Mouse (Mus musculus) midbrain, embryonic 12.5 days (tissue): ENCODE measurements at regions not wholly inside any gene's neighbourhood (a gene's known extent, or its start where the extent isn't known, plus 50 kb on each side); places are given as distances from the start of the nearest gene placed in this dataset.

ENCODE experiments used
- ATAC-seq: fragments of 200-750 bp; cut with Nextera tagmentation; 2 replicates; pipeline ENCODE4 v1.8.0; 2017; ENCODE audit warnings: low read depth, moderate TSS enrichment, moderate library complexity; ENCODE audit not compliant: low FRiP score
- H3K27ac ChIP-seq: fragments of 300-500 bp; sonication (generic); replicated peaks from 2 replicates; pipeline ENCODE4 v1.5.1; 2016; ENCODE audit warnings: mild to moderate bottlenecking
- H3K27me3 ChIP-seq: fragments of 300-500 bp; sonication (generic); 2 replicates; pipeline ENCODE4 v1.6.1; 2016; ENCODE audit warnings: mild to moderate bottlenecking
- H3K36me3 ChIP-seq: fragments of 300-500 bp; sonication (generic); 2 replicates; pipeline ENCODE4 v1.6.1; 2016
- H3K4me1 ChIP-seq: fragments of 300-500 bp; sonication (generic); 2 replicates; pipeline ENCODE4 v1.6.1; 2016
- H3K4me2 ChIP-seq: fragments of 300-500 bp; sonication (generic); replicated peaks from 2 replicates; pipeline ENCODE4 v1.6.1; 2016; ENCODE audit warnings: mild to moderate bottlenecking, moderate library complexity
- H3K4me3 ChIP-seq: fragments of 300-500 bp; sonication (generic); 2 replicates; pipeline ENCODE4 v1.5.1; 2016; ENCODE audit warnings: mild to moderate bottlenecking
- H3K9ac ChIP-seq: fragments of 300-500 bp; sonication (generic); replicated peaks from 2 replicates; pipeline ENCODE4 v1.6.1; 2016; ENCODE audit warnings: mild to moderate bottlenecking, moderate library complexity
- H3K9me3 ChIP-seq: fragments of 300-500 bp; sonication (generic); 2 replicates; pipeline ENCODE4 v1.6.1; 2016; ENCODE audit warnings: mild to moderate bottlenecking
- WGBS: fragments of 180-500 bp; shearing (Covaris S2); methylation state at CpG from one replicate; pipeline ENCODE4 v1.1.7; 2016; 5-methylcytosine and 5-hydroxymethylcytosine counted together

DNA sequence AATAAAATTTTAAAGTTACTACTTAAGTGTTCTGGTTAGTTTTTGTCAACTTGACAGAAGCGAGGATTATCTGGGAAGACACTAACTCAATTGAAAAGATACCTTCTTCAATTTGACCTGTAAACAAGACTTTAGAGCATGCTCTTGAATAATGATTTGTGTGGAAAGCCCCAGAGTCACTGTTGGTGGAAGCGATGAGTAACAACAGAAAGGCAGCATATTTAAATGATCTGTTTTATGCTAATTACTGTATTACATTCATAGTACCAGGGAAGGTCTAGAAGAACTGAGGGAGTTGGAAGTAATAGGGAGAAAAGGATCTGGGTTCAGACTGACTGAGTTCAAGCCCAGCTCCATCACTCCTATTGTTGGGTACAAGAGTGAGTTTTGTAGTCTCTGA is 397.3 kb upstream of the Alcam start:
- no peak for ATAC-seq
- Histone ChIP-seq H3K9me3 (no peaks in the 10 kb centered on the region), H3K4me3 (no peak overlapping the region), H3K27ac (no peak overlapping the region), H3K4me2 (no peak overlapping the region), H3K9ac (no peak overlapping the region), H3K36me3 (no peaks in the 10 kb centered on the region), H3K4me1 (no peaks in the 10 kb centered on the region), H3K27me3 (no peaks in the 10 kb centered on the region)
- WGBS = 96% methylated on average over 2 of the region's 2 CpGs

GRCm38 (mm10) chr16:52818976-52819375 is 365.1 kb upstream of the Alcam start:
- Histone ChIP-seq H3K27ac (no peak overlapping the region), H3K36me3 (no peaks in the 10 kb centered on the region), H3K27me3 (no peaks in the 10 kb centered on the region), H3K9me3 (no peaks in the 10 kb centered on the region), H3K4me1 (no peaks in the 10 kb centered on the region), H3K9ac (no peak overlapping the region), H3K4me2 (no peak overlapping the region), H3K4me3 (no peak overlapping the region)
- no peak for ATAC-seq
- WGBS = 73% methylated on average over 1 of the region's 1 CpGs

- ATAC-seq = no peak
These were observed 357.3 kb upstream of the Alcam start for GRCm38 (mm10) chr16:52811219-52811618.

GRCm38 (mm10) chr16:52804365-52804764 is 350.5 kb upstream of the Alcam start:
- H3K9ac ChIP-seq = no peak overlapping the region
- no peak overlapping the region for H3K4me2 ChIP-seq
- H3K27me3 ChIP-seq = no peaks in the 10 kb centered on the region
- H3K4me1 ChIP-seq = no peaks in the 10 kb centered on the region
- H3K27ac ChIP-seq = no peak overlapping the region
- H3K4me3 ChIP-seq = no peak overlapping the region
- ATAC-seq = no peak
- H3K36me3 ChIP-seq = no peaks in the 10 kb centered on the region
- no peaks in the 10 kb centered on the region for H3K9me3 ChIP-seq

More at GRCm38 (mm10) chr16:52811219-52811618, 357.3 kb upstream of the Alcam start:
- Histone ChIP-seq H3K27me3 (no peaks in the 10 kb centered on the region), H3K4me2 (no peak overlapping the region), H3K27ac (no peak overlapping the region), H3K4me1 (no peaks in the 10 kb centered on the region), H3K9me3 (no peaks in the 10 kb centered on the region), H3K4me3 (no peak overlapping the region), H3K36me3 (no peaks in the 10 kb centered on the region), H3K9ac (no peak overlapping the region)
- WGBS = 72% methylated on average over 3 of the region's 3 CpGs

DNA sequence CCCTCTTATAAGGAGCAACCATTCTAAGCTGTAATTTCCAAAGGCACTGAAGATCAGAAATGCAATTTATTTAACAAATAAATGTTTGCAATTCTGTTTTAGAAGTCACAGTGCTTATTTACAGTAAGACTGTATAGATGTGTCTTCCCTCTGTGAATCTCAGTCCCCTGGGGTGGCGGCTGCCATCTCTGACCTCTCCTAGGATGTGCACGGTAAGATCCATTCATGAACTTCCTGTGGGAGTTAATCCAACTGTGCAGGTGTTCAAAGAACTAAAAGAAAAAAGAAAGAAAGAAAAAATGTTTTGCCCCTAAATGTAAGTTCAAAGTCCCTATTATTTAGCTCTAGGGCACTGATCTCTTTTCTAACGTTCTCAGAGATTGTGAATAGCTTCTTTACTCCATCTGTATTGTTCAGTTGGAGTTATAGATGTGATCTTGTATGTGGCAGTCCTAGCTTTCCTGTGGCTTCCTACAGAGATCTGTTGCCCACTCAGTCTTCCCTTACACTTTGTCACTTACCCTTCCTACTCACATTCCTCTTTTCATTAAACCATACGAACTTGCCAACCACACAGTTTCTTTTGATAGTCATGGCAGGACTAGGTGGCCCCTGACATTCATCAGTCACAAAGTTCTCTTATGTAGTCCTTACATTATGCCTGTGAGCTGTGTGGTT is 346.0 kb upstream of the Alcam start:
- Histone ChIP-seq H3K9ac (no peak overlapping the region), H3K27ac (no peak overlapping the region), H3K27me3 (no peaks in the 10 kb centered on the region), H3K4me2 (no peak overlapping the region), H3K4me3 (no peak overlapping the region), H3K4me1 (no peaks in the 10 kb centered on the region), H3K36me3 (no peaks in the 10 kb centered on the region), H3K9me3 (no peaks in the 10 kb centered on the region)
- WGBS = 36% methylated on average over 4 of the region's 4 CpGs
- no peak for ATAC-seq

- ATAC-seq = no peak
- WGBS = 94% methylated on average over 1 of the region's 1 CpGs
- Histone ChIP-seq H3K9me3 (no peaks in the 10 kb centered on the region), H3K9ac (no peak overlapping the region), H3K4me3 (no peak overlapping the region), H3K36me3 (no peaks in the 10 kb centered on the region), H3K27me3 (no peaks in the 10 kb centered on the region), H3K4me1 (no peaks in the 10 kb centered on the region), H3K27ac (no peak overlapping the region), H3K4me2 (no peak overlapping the region)
These were observed 341.3 kb upstream of the Alcam start for GRCm38 (mm10) chr16:52795184-52795583.

- no peak for ATAC-seq
- WGBS = 67% methylated on average over 1 of the region's 1 CpGs
- Histone ChIP-seq H3K27me3 (no peaks in the 10 kb centered on the region), H3K36me3 (no peaks in the 10 kb centered on the region), H3K4me2 (no peak overlapping the region), H3K4me3 (no peak overlapping the region), H3K4me1 (no peaks in the 10 kb centered on the region), H3K27ac (no peak overlapping the region), H3K9ac (no peak overlapping the region), H3K9me3 (no peaks in the 10 kb centered on the region)
These were observed 336.1 kb upstream of the Alcam start for GRCm38 (mm10) chr16:52789946-52790345.

GRCm38 (mm10) chr16:52747744-52748143 is 293.9 kb upstream of the Alcam start:
- no peak for ATAC-seq
- H3K27me3 ChIP-seq = no peaks in the 10 kb centered on the region
- 87% methylated on average over 3 of the region's 3 CpGs for WGBS

GRCm38 (mm10) chr16:52746186-52746585 is 292.3 kb upstream of the Alcam start:
- Histone ChIP-seq H3K4me3 (no peak overlapping the region), H3K27me3 (no peaks in the 10 kb centered on the region), H3K27ac (no peak overlapping the region), H3K4me2 (no peak overlapping the region), H3K9ac (no peak overlapping the region), H3K4me1 (no peaks in the 10 kb centered on the region), H3K36me3 (no peaks in the 10 kb centered on the region), H3K9me3 (no peaks in the 10 kb centered on the region)
- no peak for ATAC-seq
- WGBS = 46% methylated on average over 3 of the region's 3 CpGs

More at GRCm38 (mm10) chr16:52747744-52748143, 293.9 kb upstream of the Alcam start:
- Histone ChIP-seq H3K4me1 (no peaks in the 10 kb centered on the region), H3K4me3 (no peak overlapping the region), H3K9me3 (no peaks in the 10 kb centered on the region), H3K4me2 (no peak overlapping the region), H3K27ac (no peak overlapping the region), H3K36me3 (no peaks in the 10 kb centered on the region), H3K9ac (no peak overlapping the region)

DNA sequence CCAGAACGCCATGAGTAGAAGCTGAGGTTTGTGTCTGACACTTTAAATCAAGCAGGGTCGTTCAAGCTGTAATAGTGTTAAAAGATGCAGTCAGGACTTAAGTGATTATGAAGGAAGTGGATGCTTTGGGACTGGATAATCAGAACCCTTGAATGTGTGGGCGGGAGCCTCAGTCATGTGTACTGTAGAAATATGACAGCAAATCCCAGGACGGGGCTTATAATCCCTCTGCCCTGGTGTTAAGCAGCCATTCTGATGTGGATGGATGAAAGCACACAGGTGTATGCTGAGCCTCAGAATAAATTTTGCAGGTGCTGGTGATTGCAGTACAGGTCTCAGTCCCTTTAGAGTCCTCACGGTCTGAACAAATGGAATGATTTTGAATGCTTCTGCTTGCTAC is 290.8 kb upstream of the Alcam start:
- 88% methylated on average over 5 of the region's 5 CpGs for WGBS
- Histone ChIP-seq H3K9me3 (no peaks in the 10 kb centered on the region), H3K4me1 (no peaks in the 10 kb centered on the region), H3K27me3 (no peaks in the 10 kb centered on the region), H3K9ac (no peak overlapping the region), H3K4me3 (no peak overlapping the region), H3K36me3 (no peaks in the 10 kb centered on the region), H3K27ac (no peak overlapping the region), H3K4me2 (no peak overlapping the region)
- no peak for ATAC-seq

GRCm38 (mm10) chr16:52742166-52742565 is 288.3 kb upstream of the Alcam start:
- 76% methylated on average over 3 of the region's 3 CpGs for WGBS

DNA sequence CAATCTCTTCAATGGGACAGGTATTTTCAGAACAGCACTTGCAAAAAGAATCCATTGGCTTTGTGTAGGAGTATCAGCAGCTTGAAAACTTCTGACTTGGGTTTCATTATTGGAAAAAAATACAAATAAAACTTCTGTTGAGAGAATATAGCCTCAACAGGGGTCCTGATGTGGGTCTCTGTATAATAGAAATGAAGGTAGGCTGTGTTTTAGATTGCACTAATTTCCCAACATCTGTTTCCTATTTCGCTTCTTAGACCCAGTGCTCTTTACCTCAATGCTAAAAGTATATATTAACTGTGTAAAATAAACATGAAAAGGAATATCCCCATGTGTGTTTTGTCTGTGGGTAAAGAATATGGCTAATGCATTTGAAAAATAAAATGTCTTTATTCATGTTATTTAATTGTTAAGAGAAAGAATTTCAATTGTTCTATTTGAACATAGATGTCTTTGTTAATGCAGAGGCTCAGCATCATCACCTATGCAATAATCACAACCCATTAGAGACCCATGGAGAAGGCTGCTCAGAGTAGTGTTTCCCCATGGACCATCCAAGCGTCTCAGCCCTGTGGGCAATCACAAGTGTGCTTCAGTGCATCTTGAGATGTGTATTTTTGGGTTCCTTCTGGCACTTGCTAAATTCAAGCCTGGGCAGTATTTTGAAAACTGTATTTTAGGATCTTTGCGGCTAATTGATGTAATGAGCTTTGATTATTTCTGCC is 272.4 kb upstream of the Alcam start:
- Histone ChIP-seq H3K4me3 (no peak overlapping the region), H3K4me1 (no peaks in the 10 kb centered on the region), H3K36me3 (no peaks in the 10 kb centered on the region), H3K9ac (no peak overlapping the region), H3K27me3 (no peaks in the 10 kb centered on the region), H3K4me2 (no peak overlapping the region), H3K9me3 (no peaks in the 10 kb centered on the region), H3K27ac (no peak overlapping the region)
- no peak for ATAC-seq
- WGBS = 88% methylated on average over 3 of the region's 3 CpGs

More at GRCm38 (mm10) chr16:52742166-52742565, 288.3 kb upstream of the Alcam start:
- Histone ChIP-seq H3K4me3 (no peak overlapping the region), H3K36me3 (no peaks in the 10 kb centered on the region), H3K9ac (no peak overlapping the region), H3K9me3 (no peaks in the 10 kb centered on the region), H3K27ac (no peak overlapping the region), H3K4me2 (no peak overlapping the region), H3K27me3 (no peaks in the 10 kb centered on the region), H3K4me1 (no peaks in the 10 kb centered on the region)
- ATAC-seq = no peak
